Mouse (Mus musculus): ENCODE data around the gene Efna2.

Gene Efna2

GRCm38 (mm10) chr10:80227877-80228775 is 48.8 kb downstream of the Efna2 start:
- DNase-seq (ENCODE audit: low spot score): no peak

GRCm38 (mm10) chr10:80236145-80236825 is 57.0 kb downstream of the Efna2 start:
- no peak for DNase-seq (ENCODE audit: low spot score)

GRCm38 (mm10) chr10:80237020-80237419 is 57.7 kb downstream of the Efna2 start:
- no peak for DNase-seq (ENCODE audit: low spot score)

GRCm38 (mm10) chr10:80238306-80238705 is 59.0 kb downstream of the Efna2 start:
- DNase-seq (ENCODE audit: low spot score): no peak
